Mouse (Mus musculus): Measurements from ENCODE around the gene Ryr2. TPM values are rescaled to one million over a fixed set of nuclear protein-coding genes. Genes with fewer than 3 reads are reported as not detected.

Gene Ryr2
- polyA plus RNA-seq, 1 experiment = not detected

DNA sequence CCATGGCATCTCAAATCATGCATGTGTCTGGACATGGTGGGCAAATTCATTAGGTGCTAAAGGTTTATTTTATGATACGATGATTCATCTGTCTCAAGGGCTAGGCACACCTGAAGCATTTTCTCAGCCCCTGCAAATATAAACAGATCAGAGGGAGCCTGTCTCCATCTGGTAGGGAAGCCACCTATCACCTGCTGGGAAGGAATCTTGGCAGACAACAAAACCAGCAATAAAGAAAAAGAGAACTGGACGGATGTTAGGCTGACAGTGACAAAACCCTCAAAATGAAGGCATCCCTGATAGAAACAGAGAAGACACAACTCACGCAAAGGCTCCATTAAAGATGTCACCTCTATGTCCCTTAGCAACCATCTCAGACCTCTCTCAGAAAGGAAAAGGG is 3.7 kb downstream of the Ryr2 start:
- no peaks in the 10 kb centered on the region for H3K36me3 ChIP-seq (ENCODE audit: control insufficient read depth, insufficient read depth)
- no peak overlapping the region for H3K4me3 ChIP-seq (ENCODE audit: insufficient read depth, poor library complexity, severe bottlenecking)
- no peak for TF ChIP-seq MYOG (IDR thresholded peaks at IDR 0.05; ENCODE audit: control insufficient read depth, extremely low read depth, insufficient read length)
- no peak for TF ChIP-seq CEBPB (IDR thresholded peaks at IDR 0.05; ENCODE audit: low read depth)
- no peak for TF ChIP-seq USF1 (IDR thresholded peaks at IDR 0.05; ENCODE audit: low read depth)
- TF ChIP-seq FOSL1 (IDR thresholded peaks at IDR 0.05; ENCODE audit: insufficient read depth, low read length, poor library complexity, severe bottlenecking) = no peak
- TF ChIP-seq MYOD1 (IDR thresholded peaks at IDR 0.05; ENCODE audit: control insufficient read depth, insufficient read length, low read depth) = no peak
- TF ChIP-seq CTCF (IDR thresholded peaks at IDR 0.05; ENCODE audit: control insufficient read depth, insufficient read depth, insufficient read length) = no peak
- TF ChIP-seq MAX (IDR thresholded peaks at IDR 0.05) = no peak
- H3ac ChIP-seq (ENCODE audit: control insufficient read depth, insufficient read length, low read depth) = no peak overlapping the region
- no peaks in the 10 kb centered on the region for H3K79me2 ChIP-seq (ENCODE audit: control insufficient read depth, insufficient read depth)
- peaks cover 59% of the 10 kb centered on the region for H3K27me3 ChIP-seq (ENCODE audit: control insufficient read depth, insufficient read depth, insufficient read length)
- no peaks in the 10 kb centered on the region for H3K79me3 ChIP-seq (ENCODE audit: low read depth)

- Histone ChIP-seq H3K4me3 (ENCODE audit: insufficient read depth, poor library complexity, severe bottlenecking) (no peak overlapping the region), H3K27me3 (ENCODE audit: control insufficient read depth, insufficient read depth, insufficient read length) (peaks cover 28% of the 10 kb centered on the region), H3K36me3 (ENCODE audit: control insufficient read depth, insufficient read depth) (no peaks in the 10 kb centered on the region), H3K79me2 (ENCODE audit: control insufficient read depth, insufficient read depth) (no peaks in the 10 kb centered on the region), H3K79me3 (ENCODE audit: low read depth) (no peaks in the 10 kb centered on the region), H3ac (ENCODE audit: control insufficient read depth, insufficient read length, low read depth) (no peak overlapping the region)
- TF ChIP-seq MYOD1 (IDR thresholded peaks at IDR 0.05; ENCODE audit: control insufficient read depth, insufficient read length, low read depth) (no peak), CTCF (IDR thresholded peaks at IDR 0.05; ENCODE audit: control insufficient read depth, insufficient read depth, insufficient read length) (no peak), MAX (IDR thresholded peaks at IDR 0.05) (no peak), USF1 (IDR thresholded peaks at IDR 0.05; ENCODE audit: low read depth) (no peak), FOSL1 (IDR thresholded peaks at IDR 0.05; ENCODE audit: insufficient read depth, low read length, poor library complexity, severe bottlenecking) (no peak), CEBPB (IDR thresholded peaks at IDR 0.05; ENCODE audit: low read depth) (no peak), MYOG (IDR thresholded peaks at IDR 0.05; ENCODE audit: control insufficient read depth, extremely low read depth, insufficient read length) (no peak)
These were observed 7.3 kb downstream of the Ryr2 start for GRCm38 (mm10) chr13:12099446-12099845.

- Histone ChIP-seq H3K4me3 (ENCODE audit: insufficient read depth, poor library complexity, severe bottlenecking) (no peak overlapping the region), H3K36me3 (ENCODE audit: control insufficient read depth, insufficient read depth) (no peaks in the 10 kb centered on the region), H3K27me3 (ENCODE audit: control insufficient read depth, insufficient read depth, insufficient read length) (peaks cover 28% of the 10 kb centered on the region), H3K79me3 (ENCODE audit: low read depth) (no peaks in the 10 kb centered on the region), H3ac (ENCODE audit: control insufficient read depth, insufficient read length, low read depth) (no peak overlapping the region), H3K79me2 (ENCODE audit: control insufficient read depth, insufficient read depth) (no peaks in the 10 kb centered on the region)
- TF ChIP-seq CTCF (IDR thresholded peaks at IDR 0.05; ENCODE audit: control insufficient read depth, insufficient read depth, insufficient read length) (no peak), MAX (IDR thresholded peaks at IDR 0.05) (no peak), USF1 (IDR thresholded peaks at IDR 0.05; ENCODE audit: low read depth) (no peak), FOSL1 (IDR thresholded peaks at IDR 0.05; ENCODE audit: insufficient read depth, low read length, poor library complexity, severe bottlenecking) (no peak), MYOG (IDR thresholded peaks at IDR 0.05; ENCODE audit: control insufficient read depth, extremely low read depth, insufficient read length) (no peak), MYOD1 (IDR thresholded peaks at IDR 0.05; ENCODE audit: control insufficient read depth, insufficient read length, low read depth) (no peak), CEBPB (IDR thresholded peaks at IDR 0.05; ENCODE audit: low read depth) (no peak)
These were observed 7.8 kb downstream of the Ryr2 start for GRCm38 (mm10) chr13:12098981-12099380.

DNA sequence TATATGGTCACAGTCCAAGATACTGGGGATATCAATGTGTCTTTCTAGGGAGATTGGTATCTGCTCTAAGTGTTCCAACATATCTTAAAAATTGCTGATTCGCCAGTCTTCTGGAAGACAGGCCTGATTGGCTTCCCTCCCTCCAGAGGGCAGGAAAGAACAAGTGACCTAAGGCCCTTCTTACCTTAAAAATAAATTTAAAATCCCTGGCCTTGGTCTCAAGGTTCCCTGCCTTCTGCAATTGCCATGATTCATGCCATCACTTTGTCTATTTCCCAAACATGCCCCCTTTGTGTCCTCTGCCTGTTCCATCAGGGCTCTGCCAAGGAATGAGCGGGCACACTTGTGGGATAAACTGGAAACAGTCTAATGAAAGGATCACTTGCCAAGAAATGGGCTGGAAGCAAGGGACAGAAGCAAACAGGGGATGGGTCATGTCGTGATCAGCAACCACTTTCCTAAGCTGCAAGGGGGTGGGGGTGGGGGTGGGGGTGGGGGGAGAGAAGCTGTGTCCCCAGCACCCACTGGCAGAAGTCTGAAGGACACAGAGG is 10.3 kb downstream of the Ryr2 start:
- H3K27me3 ChIP-seq (ENCODE audit: control insufficient read depth, insufficient read depth, insufficient read length) = peaks cover 25% of the 10 kb centered on the region
- H3K36me3 ChIP-seq (ENCODE audit: control insufficient read depth, insufficient read depth) = no peaks in the 10 kb centered on the region
- no peaks in the 10 kb centered on the region for H3K79me2 ChIP-seq (ENCODE audit: control insufficient read depth, insufficient read depth)
- H3K4me3 ChIP-seq (ENCODE audit: insufficient read depth, poor library complexity, severe bottlenecking) = no peak overlapping the region
- H3ac ChIP-seq (ENCODE audit: control insufficient read depth, insufficient read length, low read depth) = no peak overlapping the region
- TF ChIP-seq MYOD1 (IDR thresholded peaks at IDR 0.05; ENCODE audit: control insufficient read depth, insufficient read length, low read depth) (no peak), CEBPB (IDR thresholded peaks at IDR 0.05; ENCODE audit: low read depth) (no peak), FOSL1 (IDR thresholded peaks at IDR 0.05; ENCODE audit: insufficient read depth, low read length, poor library complexity, severe bottlenecking) (no peak), MYOG (IDR thresholded peaks at IDR 0.05; ENCODE audit: control insufficient read depth, extremely low read depth, insufficient read length) (no peak), USF1 (IDR thresholded peaks at IDR 0.05; ENCODE audit: low read depth) (no peak), MAX (IDR thresholded peaks at IDR 0.05) (no peak), CTCF (IDR thresholded peaks at IDR 0.05; ENCODE audit: control insufficient read depth, insufficient read depth, insufficient read length) (no peak)
- H3K79me3 ChIP-seq (ENCODE audit: low read depth) = no peaks in the 10 kb centered on the region

DNA sequence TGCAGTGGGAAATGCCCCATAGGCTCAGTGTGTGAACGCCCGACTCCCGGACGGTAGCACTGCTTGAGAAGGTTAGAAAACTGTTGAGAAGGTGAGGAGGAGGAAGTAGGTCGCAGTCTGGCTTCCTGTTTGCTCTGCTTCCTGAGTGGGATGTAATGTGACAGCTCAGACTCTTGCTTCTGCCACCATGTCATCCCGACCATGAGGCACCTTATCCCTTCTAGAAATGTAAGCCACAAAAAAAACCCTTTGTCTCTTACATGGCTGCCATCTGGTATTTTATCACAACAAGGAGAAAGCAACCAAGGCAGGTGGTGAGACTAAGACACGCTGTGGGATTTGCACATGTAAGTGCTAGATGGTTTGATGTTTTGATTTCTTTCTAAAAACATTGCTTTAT is 12.2 kb downstream of the Ryr2 start:
- Histone ChIP-seq H3K4me3 (ENCODE audit: insufficient read depth, poor library complexity, severe bottlenecking) (no peak overlapping the region), H3K36me3 (ENCODE audit: control insufficient read depth, insufficient read depth) (no peaks in the 10 kb centered on the region), H3K79me2 (ENCODE audit: control insufficient read depth, insufficient read depth) (no peaks in the 10 kb centered on the region), H3ac (ENCODE audit: control insufficient read depth, insufficient read length, low read depth) (no peak overlapping the region), H3K79me3 (ENCODE audit: low read depth) (no peaks in the 10 kb centered on the region), H3K27me3 (ENCODE audit: control insufficient read depth, insufficient read depth, insufficient read length) (peaks cover 12% of the 10 kb centered on the region)
- no peak for TF ChIP-seq MYOG (IDR thresholded peaks at IDR 0.05; ENCODE audit: control insufficient read depth, extremely low read depth, insufficient read length)
- no peak for TF ChIP-seq MYOD1 (IDR thresholded peaks at IDR 0.05; ENCODE audit: control insufficient read depth, insufficient read length, low read depth)
- TF ChIP-seq MAX (IDR thresholded peaks at IDR 0.05) = no peak

GRCm38 (mm10) chr13:12093146-12093545 is 13.6 kb downstream of the Ryr2 start:
- H3ac ChIP-seq (ENCODE audit: control insufficient read depth, insufficient read length, low read depth) = no peak overlapping the region
- no peak overlapping the region for H3K4me3 ChIP-seq (ENCODE audit: insufficient read depth, poor library complexity, severe bottlenecking)
- no peaks in the 10 kb centered on the region for H3K79me2 ChIP-seq (ENCODE audit: control insufficient read depth, insufficient read depth)
- H3K27me3 ChIP-seq (ENCODE audit: control insufficient read depth, insufficient read depth, insufficient read length) = peaks cover under 1% of the 10 kb centered on the region
- no peak for TF ChIP-seq MYOG (IDR thresholded peaks at IDR 0.05; ENCODE audit: control insufficient read depth, extremely low read depth, insufficient read length)
- TF ChIP-seq MYOD1 (IDR thresholded peaks at IDR 0.05; ENCODE audit: control insufficient read depth, insufficient read length, low read depth) = no peak
- no peak for TF ChIP-seq FOSL1 (IDR thresholded peaks at IDR 0.05; ENCODE audit: insufficient read depth, low read length, poor library complexity, severe bottlenecking)
- TF ChIP-seq CTCF (IDR thresholded peaks at IDR 0.05; ENCODE audit: control insufficient read depth, insufficient read depth, insufficient read length) = no peak
- TF ChIP-seq CEBPB (IDR thresholded peaks at IDR 0.05; ENCODE audit: low read depth) = no peak
- no peaks in the 10 kb centered on the region for H3K36me3 ChIP-seq (ENCODE audit: control insufficient read depth, insufficient read depth)
- no peaks in the 10 kb centered on the region for H3K79me3 ChIP-seq (ENCODE audit: low read depth)
